Mouse (Mus musculus): Measurements from ENCODE around the gene St8sia1.

DNA sequence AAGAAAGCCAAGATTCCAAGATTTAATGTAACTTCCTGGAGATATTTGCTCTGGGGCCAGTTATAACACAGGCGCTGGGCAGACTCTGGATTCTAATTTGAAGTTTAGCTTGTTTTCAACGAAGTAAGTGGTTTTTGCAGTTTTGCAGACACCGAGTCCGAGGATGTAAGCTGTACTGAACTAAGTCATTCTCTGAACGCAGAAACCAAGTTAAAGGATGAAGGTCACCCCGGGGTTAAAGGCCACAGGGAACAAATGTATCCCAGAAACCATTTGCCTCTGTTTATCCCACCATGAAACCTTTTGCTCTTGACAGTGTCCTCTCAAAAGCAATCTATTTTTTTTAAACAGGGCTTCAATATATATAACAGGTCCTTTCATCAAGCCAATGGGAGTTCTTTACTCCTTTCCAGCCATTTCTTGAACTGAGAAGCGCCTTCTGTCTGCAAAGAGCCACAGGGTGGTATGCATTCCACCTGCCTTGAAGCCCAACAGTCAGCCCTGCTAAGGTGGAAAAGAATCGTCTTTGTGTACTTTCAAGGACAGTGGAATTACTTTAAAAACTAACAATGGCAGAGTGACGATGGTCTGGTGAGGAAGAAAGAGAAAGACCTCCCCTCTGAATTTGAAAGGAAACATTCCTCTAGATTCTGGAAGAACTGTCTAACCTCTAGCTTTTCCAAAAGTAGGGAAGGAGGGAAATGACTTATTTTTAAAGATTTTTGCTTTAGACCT, 2.4 kb downstream of the St8sia1 start:
- TF ChIP-seq CTCF (IDR thresholded peaks at IDR 0.05; ENCODE audit: control insufficient read depth, insufficient read depth, insufficient replicate concordance, low read depth, low read length), result no peak
- no peak for TF ChIP-seq POLR2A (IDR thresholded peaks at IDR 0.05; ENCODE audit: control insufficient read depth, low read depth, low read length)
